Mouse (Mus musculus) neural tube, embryonic 11.5 days (tissue): ENCODE data around the gene Trip11. TPM values are rescaled to one million over a fixed set of nuclear protein-coding genes. Genes with fewer than 3 reads are reported as not detected.

Experiments used
- ATAC-seq: fragments of 200-750 bp; cut with Nextera tagmentation; 2 replicates; pipeline ENCODE4 v1.8.0; 2017; ENCODE audit warnings: moderate number of reproducible peaks, mild to moderate bottlenecking, moderate TSS enrichment, moderate library complexity; ENCODE audit not compliant: insufficient read depth, low FRiP score, low TSS enrichment
- DNase-seq: peaks from one replicate; pipeline ENCODE4 v3.0.0-alpha.2; 2015; ENCODE audit warnings: low spot score
- H3K27ac ChIP-seq: fragments of 300-500 bp; sonication (generic); 2 replicates; pipeline ENCODE4 v1.5.1; 2014; ENCODE audit warnings: low read depth, mild to moderate bottlenecking, low read length
- H3K27me3 ChIP-seq: fragments of 300-500 bp; sonication (generic); 2 replicates; pipeline ENCODE4 v1.6.1; 2014; ENCODE audit warnings: mild to moderate bottlenecking, low read length, mixed read lengths; ENCODE audit not compliant: control insufficient read depth, insufficient read depth
- H3K36me3 ChIP-seq: fragments of 300-500 bp; sonication (generic); 2 replicates; pipeline ENCODE4 v1.6.1; 2014; ENCODE audit warnings: mild to moderate bottlenecking, low read length, moderate library complexity, mixed read lengths; ENCODE audit not compliant: control insufficient read depth, insufficient read depth
- H3K4me1 ChIP-seq: fragments of 300-500 bp; sonication (generic); 2 replicates; pipeline ENCODE4 v1.6.1; 2014; ENCODE audit warnings: low read length, mixed read lengths; ENCODE audit not compliant: control insufficient read depth, insufficient read depth
- H3K4me2 ChIP-seq: fragments of 300-500 bp; sonication (generic); 2 replicates; pipeline ENCODE4 v1.6.1; 2014; ENCODE audit warnings: low read depth, mild to moderate bottlenecking, moderate library complexity
- H3K4me3 ChIP-seq: fragments of 300-500 bp; sonication (generic); 2 replicates; pipeline ENCODE4 v1.5.1; 2014; ENCODE audit warnings: low read depth, low read length
- H3K9ac ChIP-seq: fragments of 300-500 bp; sonication (generic); 2 replicates; pipeline ENCODE4 v1.6.1; 2014; ENCODE audit warnings: mild to moderate bottlenecking, low read length
- H3K9me3 ChIP-seq: fragments of 300-500 bp; sonication (generic); 2 replicates; pipeline ENCODE4 v1.6.1; 2016; ENCODE audit warnings: low read length; ENCODE audit not compliant: control insufficient read depth
- WGBS: fragments of 180-500 bp; shearing (Covaris S2); extraction: QIAGEN DNeasy Blood & Tissue Kit; methylation state at CpG from one replicate; pipeline ENCODE4 v1.1.7; 2014; 5-methylcytosine and 5-hydroxymethylcytosine counted together
- polyA plus RNA-seq: library from polyadenylated mRNA; unstranded; fragments of >200 nt; fragmentation: Nextera tagmentation; extraction: Ambion mirVana; gene quantifications from 2 replicates; pipeline ENCODE4 v1.2.1, GENCODE M21; 2014

The Trip11 gene
- polyA plus RNA-seq, 1 experiment from 2014 or later = 12.0 TPM

- 96% methylated on average over 9 of the region's 9 CpGs for WGBS
- DNase-seq = no peak
- H3K36me3 ChIP-seq = no peaks in the 10 kb centered on the region
- H3K9me3 ChIP-seq = no peaks in the 10 kb centered on the region
- no peaks in the 10 kb centered on the region for H3K27me3 ChIP-seq
- no peak for ATAC-seq
- H3K9ac ChIP-seq = no peak overlapping the region
- no peak overlapping the region for H3K4me3 ChIP-seq
- H3K4me1 ChIP-seq = no peaks in the 10 kb centered on the region
- H3K27ac ChIP-seq = no peak overlapping the region
- no peak overlapping the region for H3K4me2 ChIP-seq
These were observed 61.8 kb downstream of the Trip11 start for GRCm38 (mm10) chr12:101851314-101851713.

DNA sequence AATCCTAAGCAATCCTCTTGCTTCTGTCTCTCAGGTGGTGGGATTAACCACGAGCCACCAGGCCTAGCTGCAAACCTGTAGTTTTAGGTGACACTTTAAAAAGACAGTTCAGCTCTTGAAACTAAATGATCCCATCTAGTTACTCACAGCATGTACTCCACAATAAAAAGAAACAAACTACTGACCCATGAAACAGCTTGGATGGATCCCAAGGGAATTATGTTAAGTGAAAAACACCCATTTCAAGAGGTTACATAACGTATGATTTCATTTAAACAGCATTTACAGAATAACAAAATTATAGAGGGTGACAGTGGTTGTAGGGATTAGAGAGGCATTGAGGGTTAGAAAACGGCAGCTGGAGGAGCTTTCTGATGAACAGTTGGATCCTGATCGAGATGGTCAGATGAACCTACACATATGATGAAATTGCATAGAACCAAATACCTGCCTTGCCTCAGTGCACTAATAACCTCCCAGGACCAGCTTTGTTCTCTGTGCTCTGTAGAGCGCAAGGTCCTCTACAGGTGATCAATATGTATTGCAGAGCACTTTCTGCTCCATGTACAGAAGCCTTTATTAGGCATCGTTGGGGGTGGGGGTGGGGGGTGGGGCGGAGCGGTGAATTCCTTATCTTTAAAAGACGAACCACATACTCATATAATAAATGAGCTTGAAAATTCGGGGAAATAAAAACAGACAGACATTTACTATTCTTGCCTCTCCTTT, 76.4 kb downstream of the Trip11 start:
- DNase-seq (no peak), ATAC-seq (no peak)
- Histone ChIP-seq H3K4me1 (no peaks in the 10 kb centered on the region), H3K36me3 (peaks cover 2% of the 10 kb centered on the region; the same call in 1 of the 2 replicates), H3K27ac (no peak overlapping the region), H3K9me3 (no peaks in the 10 kb centered on the region), H3K4me2 (no peak overlapping the region), H3K4me3 (no peak overlapping the region), H3K27me3 (no peaks in the 10 kb centered on the region), H3K9ac (no peak overlapping the region)
- WGBS = 92% methylated on average over 10 of the region's 10 CpGs

DNA sequence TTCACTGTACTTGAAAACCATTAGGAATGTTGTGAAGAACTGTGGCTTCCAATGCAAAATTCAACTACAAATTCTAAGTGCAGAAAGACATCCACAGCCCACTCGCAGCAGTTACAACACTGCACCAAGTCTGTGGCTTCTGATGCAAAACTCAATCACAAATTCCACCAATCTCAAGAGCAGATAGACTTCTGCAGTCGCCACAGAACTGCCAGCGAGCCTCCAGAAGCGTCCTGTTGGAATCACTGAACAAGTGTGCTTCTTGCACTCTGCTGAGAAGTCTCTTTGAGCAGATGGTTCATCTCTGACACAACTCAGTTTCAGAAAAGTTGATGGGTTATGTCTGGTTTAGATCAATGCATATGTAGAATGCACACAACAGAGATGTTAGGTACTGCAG, 78.4 kb downstream of the Trip11 start:
- H3K9ac ChIP-seq = no peak overlapping the region
- no peak for DNase-seq
- H3K36me3 ChIP-seq = peaks cover 2% of the 10 kb centered on the region; the same call in 1 of the 2 replicates
- no peak for ATAC-seq
- H3K4me2 ChIP-seq = no peak overlapping the region
- 95% methylated on average over 4 of the region's 4 CpGs for WGBS
- H3K4me1 ChIP-seq = no peaks in the 10 kb centered on the region
- no peaks in the 10 kb centered on the region for H3K9me3 ChIP-seq
- no peaks in the 10 kb centered on the region for H3K27me3 ChIP-seq
- no peak overlapping the region for H3K27ac ChIP-seq
- no peak overlapping the region for H3K4me3 ChIP-seq

- Histone ChIP-seq H3K9ac (no peak overlapping the region), H3K27ac (no peak overlapping the region), H3K9me3 (no peaks in the 10 kb centered on the region), H3K27me3 (no peaks in the 10 kb centered on the region), H3K4me3 (no peak overlapping the region), H3K36me3 (peaks cover 2% of the 10 kb centered on the region; the same call in 1 of the 2 replicates), H3K4me1 (no peaks in the 10 kb centered on the region), H3K4me2 (no peak overlapping the region)
- WGBS = 94% methylated on average over 8 of the region's 8 CpGs
- ATAC-seq (no peak), DNase-seq (no peak)
These were observed 79.3 kb downstream of the Trip11 start for GRCm38 (mm10) chr12:101833776-101834175.

DNA sequence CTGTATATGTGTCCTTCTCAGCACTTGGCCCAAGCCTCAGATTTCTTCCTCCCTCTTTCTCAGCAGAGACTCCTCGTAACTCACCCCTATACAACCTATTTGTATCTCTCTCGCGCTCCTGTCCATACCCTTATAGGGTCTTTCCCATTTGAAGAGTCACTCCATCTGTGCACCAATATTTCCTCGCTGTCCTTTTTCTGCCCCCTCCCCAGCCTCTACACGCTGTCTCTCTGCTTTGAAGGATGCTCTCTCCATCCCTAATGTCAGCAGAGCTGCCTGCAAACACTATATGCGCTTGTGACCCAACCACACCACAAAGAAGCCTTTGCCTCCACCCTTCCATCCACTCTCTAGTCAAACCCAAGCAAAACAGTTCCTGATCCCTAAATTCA, 80.0 kb downstream of the Trip11 start:
- no peak overlapping the region for H3K4me3 ChIP-seq
- H3K4me1 ChIP-seq = no peaks in the 10 kb centered on the region
- DNase-seq = no peak
- peaks cover 2% of the 10 kb centered on the region; the same call in 1 of the 2 replicates for H3K36me3 ChIP-seq
- H3K9ac ChIP-seq = no peak overlapping the region
- H3K9me3 ChIP-seq = no peaks in the 10 kb centered on the region
- no peak for ATAC-seq
- no peak overlapping the region for H3K27ac ChIP-seq
- H3K27me3 ChIP-seq = no peaks in the 10 kb centered on the region
- no peak overlapping the region for H3K4me2 ChIP-seq
- 96% methylated on average over 6 of the region's 6 CpGs for WGBS

- no peaks in the 10 kb centered on the region for H3K4me1 ChIP-seq
- ATAC-seq = no peak
- no peak overlapping the region for H3K4me2 ChIP-seq
- H3K27me3 ChIP-seq = no peaks in the 10 kb centered on the region
- H3K36me3 ChIP-seq = peaks cover 2% of the 10 kb centered on the region; the same call in 1 of the 2 replicates
- DNase-seq = no peak
- H3K9me3 ChIP-seq = no peaks in the 10 kb centered on the region
- 87% methylated on average over 7 of the region's 7 CpGs for WGBS
- H3K4me3 ChIP-seq = no peak overlapping the region
- no peak overlapping the region for H3K9ac ChIP-seq
- no peak overlapping the region for H3K27ac ChIP-seq
These were observed 80.6 kb downstream of the Trip11 start for GRCm38 (mm10) chr12:101832179-101833114.

- ATAC-seq = no peak
- no peak for DNase-seq
- Histone ChIP-seq H3K27me3 (no peaks in the 10 kb centered on the region), H3K4me3 (no peak overlapping the region), H3K9ac (no peak overlapping the region), H3K36me3 (no peaks in the 10 kb centered on the region), H3K9me3 (no peaks in the 10 kb centered on the region), H3K4me2 (no peak overlapping the region), H3K4me1 (no peaks in the 10 kb centered on the region), H3K27ac (no peak overlapping the region)
- WGBS = 77% methylated on average over 4 of the region's 4 CpGs
These were observed 81.8 kb downstream of the Trip11 start for GRCm38 (mm10) chr12:101831221-101831620.

DNA sequence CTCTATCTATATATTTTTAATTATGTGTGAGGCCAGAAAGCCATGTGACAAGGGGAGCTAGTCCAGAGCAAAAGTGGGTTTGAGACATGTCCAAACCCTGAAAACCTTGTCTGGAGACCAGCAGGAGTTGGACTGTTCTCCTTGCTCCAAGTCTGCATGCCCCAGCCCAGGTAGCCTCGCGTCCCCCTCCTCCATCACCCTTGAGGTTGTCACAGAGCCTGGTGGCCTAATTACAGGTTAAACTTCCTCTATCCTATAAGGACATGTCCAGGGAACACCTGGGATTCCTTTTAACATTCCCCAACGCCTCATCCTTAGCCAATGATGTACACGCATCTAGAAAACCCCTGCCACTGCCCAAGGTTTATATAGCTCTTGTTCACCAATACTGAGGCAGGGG, 89.9 kb downstream of the Trip11 start:
- H3K4me2 ChIP-seq = no peak overlapping the region
- 89% methylated on average over 4 of the region's 4 CpGs for WGBS
- H3K9me3 ChIP-seq = no peaks in the 10 kb centered on the region
- no peaks in the 10 kb centered on the region for H3K36me3 ChIP-seq
- 0 out of 2 replicates have a peak, but pooled peaks cover 6% of the 10 kb centered on the region for H3K27me3 ChIP-seq
- H3K4me3 ChIP-seq = no peak overlapping the region
- no peaks in the 10 kb centered on the region for H3K4me1 ChIP-seq
- no peak overlapping the region for H3K9ac ChIP-seq
- ATAC-seq (no peak), DNase-seq (no peak)
- no peak overlapping the region for H3K27ac ChIP-seq
